Mouse (Mus musculus) embryo, embryonic 10 days (tissue): ENCODE data around the gene Gja10.

ENCODE experiments used
- DNase-seq: peaks from one replicate; pipeline ENCODE4 v3.0.0-alpha.2; 2015; ENCODE audit warnings: low spot score

Gene Gja10

DNA sequence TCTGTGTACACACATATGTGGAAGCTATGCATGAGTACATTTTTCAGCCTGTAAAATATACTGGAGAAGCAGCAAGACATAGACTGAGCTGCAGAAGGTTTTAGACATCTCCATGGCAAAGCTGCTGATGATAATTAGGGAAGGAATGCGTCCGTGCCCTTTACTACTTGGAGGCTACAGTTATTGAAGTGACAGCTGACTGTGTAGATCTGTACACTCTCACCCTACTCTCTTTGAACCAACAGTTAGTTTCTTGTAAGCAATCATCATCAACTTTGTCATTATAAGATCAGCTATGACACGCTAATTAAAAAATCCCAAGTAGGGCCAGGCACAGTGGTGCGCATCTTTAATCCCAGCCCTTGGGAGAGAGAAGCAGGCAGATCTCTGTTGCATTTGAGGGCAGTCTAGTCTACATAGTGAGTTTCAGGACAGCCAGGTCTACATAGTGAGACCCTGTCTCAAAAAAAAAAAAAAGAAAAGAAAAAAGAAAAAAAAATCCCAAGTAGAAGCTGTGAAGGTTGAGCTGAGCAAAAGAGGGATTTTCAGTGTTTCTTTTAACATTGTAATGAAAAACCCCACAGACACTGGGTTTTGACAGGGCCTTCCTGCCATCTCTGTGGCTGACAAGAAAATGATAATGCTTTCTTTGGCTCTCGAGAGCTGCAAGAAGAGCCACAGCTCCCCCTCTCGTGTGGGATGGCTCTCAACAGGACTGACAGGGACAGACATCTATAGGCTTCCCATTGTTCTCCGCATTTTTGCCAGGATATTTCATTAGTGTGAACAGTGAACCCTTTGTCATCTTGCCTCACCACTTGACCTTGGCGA is 41.6 kb downstream of the Gja10 start:
- DNase-seq: peak; percentile 60

GRCm38 (mm10) chr4:32560246-32560645 is 42.3 kb downstream of the Gja10 start:
- peak; percentile 53 for DNase-seq

DNA sequence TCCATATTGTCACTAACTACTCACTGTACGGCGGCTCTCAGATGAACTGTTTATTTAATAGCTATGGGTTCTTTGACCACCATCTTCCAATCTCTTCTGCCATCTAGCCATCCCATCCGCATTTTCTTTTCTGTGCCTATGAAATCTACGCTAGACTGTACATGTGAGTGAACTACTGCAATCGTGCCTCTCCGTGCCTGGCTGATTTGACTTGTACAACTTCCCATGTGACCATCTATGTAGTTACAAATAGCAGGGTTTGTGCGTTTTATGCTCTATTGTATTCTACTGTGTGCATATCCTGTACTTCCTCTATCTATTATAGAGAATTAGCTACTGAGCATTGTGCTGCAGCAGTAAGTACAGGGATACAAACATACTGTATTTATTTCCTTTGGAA is 47.1 kb downstream of the Gja10 start:
- DNase-seq: no peak

DNA sequence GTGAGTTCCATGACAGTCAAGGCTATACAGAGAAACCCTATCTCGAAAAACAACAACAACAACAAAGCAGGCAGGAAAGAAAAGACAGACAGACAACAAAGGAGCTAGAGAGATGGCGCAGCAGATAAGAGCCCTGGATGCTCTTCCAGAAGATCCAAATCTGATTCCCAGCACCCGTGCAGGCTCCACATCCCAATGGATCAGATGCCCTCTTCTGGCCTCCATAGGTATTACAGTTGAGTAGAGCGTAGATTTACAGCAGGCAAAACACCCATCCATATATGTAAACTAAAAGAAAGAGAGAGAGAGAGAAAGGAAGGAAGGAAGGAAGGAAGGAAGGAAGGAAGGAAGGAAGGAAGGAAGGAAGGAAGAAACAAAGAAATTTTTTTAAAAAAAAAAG is 51.2 kb downstream of the Gja10 start:
- peak; percentile 72 for DNase-seq

DNA sequence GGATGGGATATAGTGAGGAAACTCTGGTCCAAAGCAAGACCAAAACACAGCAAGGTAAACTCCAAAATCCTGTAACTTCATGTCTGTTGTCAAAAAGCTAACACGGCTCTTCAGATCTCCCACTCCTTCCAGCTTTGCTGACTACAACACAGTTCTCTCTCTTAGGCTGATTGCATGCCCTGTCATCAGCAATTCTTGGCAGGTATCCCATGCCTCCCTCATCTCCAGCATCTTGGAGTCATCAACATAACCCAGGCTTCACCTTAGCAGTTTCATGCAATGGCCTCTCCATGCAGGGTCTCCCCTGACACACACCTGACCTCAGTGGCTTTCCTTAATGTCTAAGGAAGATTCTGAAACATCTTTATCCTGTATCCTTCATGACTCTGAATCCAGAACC is 53.4 kb downstream of the Gja10 start:
- no peak for DNase-seq
